Mouse (Mus musculus): ENCODE measurements around the gene Ankrd65.

GRCm38 (mm10) chr4:155770626-155771025 is 19.6 kb upstream of the Ankrd65 start:
- TF ChIP-seq CTCF (IDR thresholded peaks at IDR 0.05; ENCODE audit: low read depth) = no peak
- TF ChIP-seq EP300 (IDR thresholded peaks at IDR 0.05; ENCODE audit: low read depth) = no peak
